Mouse (Mus musculus) stomach, postnatal 0 days (tissue): ENCODE measurements around the gene Col5a2.

ENCODE experiments used
- CTCF ChIP-seq: IDR thresholded peaks from 2 replicates; pipeline ENCODE4 v1.5.1; 2016; ENCODE audit warnings: antibody characterized with exemption, low read depth, mild to moderate bottlenecking, moderate library complexity
- EP300 ChIP-seq: optimal IDR thresholded peaks from 2 replicates; pipeline ENCODE3; 2016; ENCODE audit warnings: antibody characterized with exemption

GRCm38 (mm10) chr1:45455763-45456162, 47.3 kb downstream of the Col5a2 start:
- TF ChIP-seq CTCF: no peak
- no peak for TF ChIP-seq EP300
